Mouse (Mus musculus) erythroblast, embryonic 14.5 days (primary cell): ENCODE data around the gene Trmt1.

Experiments used
- GATA1 ChIP-seq: IDR thresholded peaks from 2 replicates; pipeline ENCODE4 v1.6.1; 2012; ENCODE audit warnings: low read length, inconsistent platforms, mixed read lengths
- TAL1 ChIP-seq: IDR thresholded peaks from 3 replicates; pipeline ENCODE4 v1.6.1; 2012; ENCODE audit warnings: low read length, inconsistent platforms, mixed read lengths

GRCm38 (mm10) chr8:84725941-84726259 lies 39.8 kb downstream of the Trmt1 start:
- TF ChIP-seq GATA1 (no peak), TAL1 (no peak)
